Mouse (Mus musculus): Measurements from ENCODE around the gene Car14.

The Car14 gene

DNA sequence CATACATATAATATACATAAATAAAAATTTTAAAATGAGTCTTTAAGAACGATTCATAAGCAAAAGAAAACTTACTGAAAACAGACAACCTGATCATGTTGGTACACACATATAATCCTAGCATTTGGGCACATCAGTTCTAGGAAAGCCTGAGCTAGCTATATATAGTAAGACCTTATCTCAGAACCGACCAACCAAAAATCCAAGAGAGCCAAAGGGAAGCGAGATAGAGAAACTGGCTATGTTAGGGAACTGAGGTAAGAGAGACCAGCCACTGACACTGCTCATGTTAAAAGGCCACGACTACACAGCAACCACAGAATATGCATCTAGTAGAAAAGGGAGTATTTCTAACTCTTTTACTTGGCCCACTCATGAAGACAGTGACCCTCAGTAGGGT lies 53.9 kb downstream of the Car14 start:
- DNase-seq, result no peak
